Mouse (Mus musculus): ENCODE data around the gene Igfbp6. TPM values are rescaled to one million over a fixed set of nuclear protein-coding genes. Genes with fewer than 3 reads are reported as not detected.

The Igfbp6 gene
- polyA plus RNA-seq, 1 experiment from 2014 or later = 25.8 TPM

- no peak overlapping the region for H3K9ac ChIP-seq (ENCODE audit: low read length)
- H3K27ac ChIP-seq (ENCODE audit: low read length) = no peak overlapping the region
- no peak overlapping the region for H3K4me3 ChIP-seq (ENCODE audit: low read length)
- H3K9me3 ChIP-seq (ENCODE audit: control insufficient read depth, low read length) = no peaks in the 10 kb centered on the region
- H3K27me3 ChIP-seq (ENCODE audit: control insufficient read depth, insufficient read depth, low read depth, low read length) = no peaks in the 10 kb centered on the region
- no peak overlapping the region for H3K4me2 ChIP-seq (ENCODE audit: low read depth, low read length)
- peaks cover 62% of the 10 kb centered on the region for H3K36me3 ChIP-seq (ENCODE audit: control insufficient read depth, insufficient read depth, low read length)
- H3K4me1 ChIP-seq (replicated peaks; ENCODE audit: control insufficient read depth, insufficient read depth, low read length) = peaks cover 17% of the 10 kb centered on the region
- 76% methylated on average over 7 of the region's 7 CpGs for WGBS
- ATAC-seq (ENCODE audit: low read depth) = no peak
Measured at GRCm38 (mm10) chr15:102114651-102115260, 29.4 kb upstream of the Igfbp6 start.

DNA sequence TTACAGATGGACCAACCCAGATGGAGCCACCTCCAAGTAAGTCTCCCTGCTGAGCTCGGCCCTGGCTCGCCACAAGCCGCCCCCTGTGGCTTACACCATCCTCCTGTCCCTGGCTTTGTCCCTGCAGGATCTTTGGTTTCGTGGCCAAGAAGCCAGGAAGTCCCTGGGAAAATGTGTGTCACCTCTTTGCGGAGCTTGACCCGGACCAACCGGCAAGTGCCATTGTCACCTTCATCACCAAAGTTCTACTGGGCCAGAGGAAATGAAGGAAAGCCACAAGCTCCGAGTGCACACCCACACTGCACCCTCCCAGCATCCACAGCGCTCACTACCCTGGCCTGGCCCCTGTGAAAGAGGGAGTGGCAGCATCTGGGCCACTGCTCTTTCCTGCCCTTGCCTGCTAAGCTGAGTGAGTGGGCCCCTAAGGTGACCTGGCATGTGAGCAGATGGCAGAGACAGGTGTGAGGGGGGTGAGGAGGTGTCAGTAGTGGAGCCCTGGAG is 28.4 kb upstream of the Igfbp6 start:
- 68% methylated on average over 9 of the region's 9 CpGs for WGBS
- no peak overlapping the region; the same call in 1 of the 2 replicates for H3K27ac ChIP-seq (ENCODE audit: low read length)

GRCm38 (mm10) chr15:102116753-102117415 is 27.3 kb upstream of the Igfbp6 start:
- H3K4me2 ChIP-seq (ENCODE audit: low read depth, low read length) = no peak overlapping the region
- H3K4me1 ChIP-seq (replicated peaks; ENCODE audit: control insufficient read depth, insufficient read depth, low read length) = peaks cover 17% of the 10 kb centered on the region
- H3K27me3 ChIP-seq (ENCODE audit: control insufficient read depth, insufficient read depth, low read depth, low read length) = no peaks in the 10 kb centered on the region
- 65% methylated on average over 11 of the region's 11 CpGs for WGBS
- ATAC-seq (ENCODE audit: low read depth) = peak; percentile 37; the same call in 1 of the 2 replicates
- H3K27ac ChIP-seq (ENCODE audit: low read length) = peak overlapping the region; percentile 46
- no peak overlapping the region for H3K4me3 ChIP-seq (ENCODE audit: low read length)
- H3K9me3 ChIP-seq (ENCODE audit: control insufficient read depth, low read length) = no peaks in the 10 kb centered on the region
- peaks cover 52% of the 10 kb centered on the region for H3K36me3 ChIP-seq (ENCODE audit: control insufficient read depth, insufficient read depth, low read length)
- H3K9ac ChIP-seq (ENCODE audit: low read length) = no peak overlapping the region

More for the DNA sequence above, 28.4 kb upstream of the Igfbp6 start:
- Histone ChIP-seq H3K9ac (ENCODE audit: low read length) (no peak overlapping the region), H3K4me2 (ENCODE audit: low read depth, low read length) (no peak overlapping the region), H3K27me3 (ENCODE audit: control insufficient read depth, insufficient read depth, low read depth, low read length) (no peaks in the 10 kb centered on the region), H3K36me3 (ENCODE audit: control insufficient read depth, insufficient read depth, low read length) (peaks cover 56% of the 10 kb centered on the region), H3K4me3 (ENCODE audit: low read length) (no peak overlapping the region), H3K4me1 (replicated peaks; ENCODE audit: control insufficient read depth, insufficient read depth, low read length) (peaks cover 17% of the 10 kb centered on the region), H3K9me3 (ENCODE audit: control insufficient read depth, low read length) (no peaks in the 10 kb centered on the region)
- no peak for ATAC-seq (ENCODE audit: low read depth)

- no peaks in the 10 kb centered on the region for H3K27me3 ChIP-seq (ENCODE audit: control insufficient read depth, insufficient read depth, low read depth, low read length)
- peak; percentile 46; the same call in 1 of the 2 replicates for ATAC-seq (ENCODE audit: low read depth)
- peak overlapping the region; percentile 30; the same call in 1 of the 2 replicates for H3K27ac ChIP-seq (ENCODE audit: low read length)
- peaks cover 17% of the 10 kb centered on the region for H3K4me1 ChIP-seq (replicated peaks; ENCODE audit: control insufficient read depth, insufficient read depth, low read length)
- no peak overlapping the region for H3K4me3 ChIP-seq (ENCODE audit: low read length)
- H3K4me2 ChIP-seq (ENCODE audit: low read depth, low read length) = no peak overlapping the region
- no peaks in the 10 kb centered on the region for H3K9me3 ChIP-seq (ENCODE audit: control insufficient read depth, low read length)
- no peak overlapping the region for H3K9ac ChIP-seq (ENCODE audit: low read length)
- H3K36me3 ChIP-seq (ENCODE audit: control insufficient read depth, insufficient read depth, low read length) = peaks cover 44% of the 10 kb centered on the region
- 63% methylated on average over 19 of the region's 19 CpGs for WGBS
Measured at GRCm38 (mm10) chr15:102117461-102118443, 26.4 kb upstream of the Igfbp6 start.

DNA sequence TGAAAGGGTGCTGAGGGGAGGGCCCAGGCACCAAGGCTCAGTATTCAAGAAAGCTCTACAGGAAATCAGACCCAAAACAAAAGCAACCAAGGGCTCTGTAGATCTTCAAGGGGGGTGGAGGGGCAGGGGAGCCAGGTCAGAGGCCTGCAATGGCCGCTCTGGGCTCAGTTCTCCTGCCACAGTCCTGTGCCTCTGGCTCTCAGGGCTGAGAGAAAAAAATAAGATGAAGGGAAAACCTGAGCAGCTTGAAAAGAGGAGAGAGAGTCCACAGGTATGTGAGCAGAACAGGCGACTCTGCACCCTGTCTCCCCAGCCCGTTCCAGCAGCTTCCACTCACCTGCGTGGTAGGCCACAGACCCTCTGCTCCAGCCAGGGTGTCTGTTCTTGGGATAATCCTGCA is 25.6 kb upstream of the Igfbp6 start:
- H3K9me3 ChIP-seq (ENCODE audit: control insufficient read depth, low read length) = no peaks in the 10 kb centered on the region
- 89% methylated on average over 4 of the region's 4 CpGs for WGBS
- peaks cover 37% of the 10 kb centered on the region for H3K36me3 ChIP-seq (ENCODE audit: control insufficient read depth, insufficient read depth, low read length)
- H3K9ac ChIP-seq (ENCODE audit: low read length) = no peak overlapping the region
- H3K4me2 ChIP-seq (ENCODE audit: low read depth, low read length) = no peak overlapping the region
- ATAC-seq (ENCODE audit: low read depth) = no peak
- no peak overlapping the region for H3K4me3 ChIP-seq (ENCODE audit: low read length)
- H3K27me3 ChIP-seq (ENCODE audit: control insufficient read depth, insufficient read depth, low read depth, low read length) = no peaks in the 10 kb centered on the region
- H3K27ac ChIP-seq (ENCODE audit: low read length) = no peak overlapping the region
- peaks cover 17% of the 10 kb centered on the region for H3K4me1 ChIP-seq (replicated peaks; ENCODE audit: control insufficient read depth, insufficient read depth, low read length)

GRCm38 (mm10) chr15:102119121-102119830 is 24.9 kb upstream of the Igfbp6 start:
- no peak for ATAC-seq (ENCODE audit: low read depth)
- Histone ChIP-seq H3K27me3 (ENCODE audit: control insufficient read depth, insufficient read depth, low read depth, low read length) (no peaks in the 10 kb centered on the region), H3K4me1 (replicated peaks; ENCODE audit: control insufficient read depth, insufficient read depth, low read length) (peaks cover 17% of the 10 kb centered on the region), H3K4me2 (ENCODE audit: low read depth, low read length) (no peak overlapping the region), H3K4me3 (ENCODE audit: low read length) (no peak overlapping the region), H3K27ac (ENCODE audit: low read length) (no peak overlapping the region), H3K9me3 (ENCODE audit: control insufficient read depth, low read length) (no peaks in the 10 kb centered on the region), H3K9ac (ENCODE audit: low read length) (no peak overlapping the region), H3K36me3 (ENCODE audit: control insufficient read depth, insufficient read depth, low read length) (peaks cover 34% of the 10 kb centered on the region)
- 69% methylated on average over 8 of the region's 8 CpGs for WGBS

DNA sequence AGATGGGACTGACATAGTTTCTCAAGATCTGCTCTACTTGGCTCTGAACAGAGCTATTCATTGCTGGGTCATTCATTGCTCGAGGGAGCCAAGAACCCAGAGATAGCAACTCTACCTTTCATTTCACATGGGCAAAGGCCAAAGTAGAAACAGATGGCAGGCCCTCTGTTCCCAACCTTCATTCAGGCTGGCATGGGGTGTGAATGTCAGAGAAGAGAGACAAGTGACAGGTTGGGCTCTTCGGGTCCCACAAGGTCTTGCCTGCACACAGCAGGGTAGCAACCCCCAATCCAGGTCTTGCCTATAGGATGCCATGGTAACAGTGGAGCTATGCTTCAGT is 24.4 kb upstream of the Igfbp6 start:
- H3K9me3 ChIP-seq (ENCODE audit: control insufficient read depth, low read length) = no peaks in the 10 kb centered on the region
- H3K27me3 ChIP-seq (ENCODE audit: control insufficient read depth, insufficient read depth, low read depth, low read length) = no peaks in the 10 kb centered on the region
- ATAC-seq (ENCODE audit: low read depth) = no peak
- no peak overlapping the region for H3K9ac ChIP-seq (ENCODE audit: low read length)
- 81% methylated on average over 2 of the region's 2 CpGs for WGBS
- no peak overlapping the region for H3K27ac ChIP-seq (ENCODE audit: low read length)
- peaks cover 34% of the 10 kb centered on the region for H3K36me3 ChIP-seq (ENCODE audit: control insufficient read depth, insufficient read depth, low read length)
- H3K4me3 ChIP-seq (ENCODE audit: low read length) = no peak overlapping the region
- no peak overlapping the region for H3K4me2 ChIP-seq (ENCODE audit: low read depth, low read length)
- H3K4me1 ChIP-seq (replicated peaks; ENCODE audit: control insufficient read depth, insufficient read depth, low read length) = peaks cover 17% of the 10 kb centered on the region

GRCm38 (mm10) chr15:102120530-102120929 is 23.6 kb upstream of the Igfbp6 start:
- WGBS = 75% methylated on average over 5 of the region's 5 CpGs
- no peak overlapping the region for H3K4me2 ChIP-seq (ENCODE audit: low read depth, low read length)
- no peak overlapping the region for H3K4me3 ChIP-seq (ENCODE audit: low read length)
- no peak for ATAC-seq (ENCODE audit: low read depth)
- no peaks in the 10 kb centered on the region for H3K27me3 ChIP-seq (ENCODE audit: control insufficient read depth, insufficient read depth, low read depth, low read length)
- H3K9ac ChIP-seq (ENCODE audit: low read length) = no peak overlapping the region
- H3K4me1 ChIP-seq (replicated peaks; ENCODE audit: control insufficient read depth, insufficient read depth, low read length) = peaks cover 16% of the 10 kb centered on the region
- peaks cover 34% of the 10 kb centered on the region for H3K36me3 ChIP-seq (ENCODE audit: control insufficient read depth, insufficient read depth, low read length)
- no peaks in the 10 kb centered on the region for H3K9me3 ChIP-seq (ENCODE audit: control insufficient read depth, low read length)
- no peak overlapping the region for H3K27ac ChIP-seq (ENCODE audit: low read length)
